Mouse (Mus musculus): ENCODE results near the gene Teddm2. TPM values are rescaled to one million over a fixed set of nuclear protein-coding genes. Genes with fewer than 3 reads are reported as not detected.

The Teddm2 gene
- polyA plus RNA-seq, 1 experiment from 2014 or later: 0.45 TPM

DNA sequence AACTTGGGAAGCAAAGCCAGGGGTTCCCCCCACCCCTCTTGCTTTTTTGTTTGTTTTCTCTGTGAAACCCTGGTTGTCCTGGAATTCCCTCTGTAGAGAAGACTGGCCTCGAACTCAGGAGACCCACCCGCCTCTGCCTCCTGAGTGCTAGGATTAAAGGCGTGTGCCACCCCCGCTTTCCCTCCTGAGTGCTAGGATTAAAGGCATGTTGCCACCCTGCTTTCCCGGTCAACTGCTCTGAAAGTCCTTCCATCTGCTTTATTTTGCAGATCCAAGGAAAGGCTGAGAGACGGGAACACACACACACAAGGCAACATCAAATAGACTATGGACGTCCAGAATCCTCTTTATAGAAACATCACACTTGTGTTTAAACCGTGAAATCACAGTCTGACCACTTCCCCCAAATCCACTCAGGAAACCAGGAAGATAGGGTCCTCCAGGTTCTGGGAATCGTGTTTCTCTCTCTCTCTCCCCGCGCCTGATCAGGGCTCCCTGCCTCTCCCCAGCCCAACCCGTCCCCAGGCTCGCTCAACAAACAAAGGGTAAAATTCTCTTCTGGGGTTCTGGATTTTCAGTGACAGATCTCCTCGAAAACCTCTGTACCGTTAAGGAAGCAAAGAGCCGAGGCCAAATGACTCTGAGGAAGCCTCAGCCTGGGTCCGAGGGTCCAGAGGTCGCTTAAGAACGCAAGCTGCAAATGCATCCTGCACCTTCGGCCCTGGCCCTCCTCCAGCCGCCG lies 868 bp downstream of the Teddm2 start:
- no peaks in the 10 kb centered on the region for H3K27me3 ChIP-seq (ENCODE audit: control insufficient read depth, insufficient read depth, low read length)
- peak overlapping the region; percentile 95 for H3K27ac ChIP-seq (ENCODE audit: low read depth, low read length)
- H3K36me3 ChIP-seq (ENCODE audit: control insufficient read depth, insufficient read depth, low read length): peaks cover 7% of the 10 kb centered on the region; the same call in 1 of the 2 replicates
- H3K4me2 ChIP-seq (ENCODE audit: low read depth, low read length, severe bottlenecking): peak overlapping the region; percentile 66
- WGBS: 20% methylated on average over 22 of the region's 22 CpGs
- peak overlapping the region; percentile 59 for H3K4me3 ChIP-seq (ENCODE audit: low read depth, low read length)
- ATAC-seq (replicated peaks; ENCODE audit: low FRiP score) (peak; percentile 53), DNase-seq (ENCODE audit: low spot score) (peak; percentile 57)
- H3K9me3 ChIP-seq (ENCODE audit: control insufficient read depth, low read length): no peaks in the 10 kb centered on the region
- H3K4me1 ChIP-seq (replicated peaks; ENCODE audit: control insufficient read depth, insufficient read depth, low read length): peaks cover 13% of the 10 kb centered on the region; the same call in 1 of the 2 replicates
- peak overlapping the region; percentile 79 for H3K9ac ChIP-seq (ENCODE audit: low read length)

DNA sequence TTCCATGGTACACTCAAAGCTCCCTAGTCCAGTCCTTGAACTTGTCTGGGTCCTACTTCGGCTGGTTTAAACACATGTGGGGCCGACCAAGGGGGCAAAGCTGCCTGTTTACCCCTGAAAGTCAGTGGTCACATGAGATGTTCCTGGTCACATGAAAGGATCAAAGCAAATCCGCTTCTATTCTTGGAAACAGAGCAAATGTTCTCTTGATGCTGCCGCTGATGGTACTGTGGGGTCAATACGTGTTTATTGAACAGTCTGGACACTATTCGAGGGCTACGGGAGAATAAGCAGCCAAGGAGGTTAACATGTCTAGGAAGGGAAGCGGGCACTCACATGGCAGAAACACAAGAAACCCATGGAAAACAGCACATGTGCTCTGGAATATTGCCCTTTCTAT lies 2.8 kb downstream of the Teddm2 start:
- Histone ChIP-seq H3K36me3 (ENCODE audit: control insufficient read depth, insufficient read depth, low read length) (no peaks in the 10 kb centered on the region), H3K4me3 (ENCODE audit: low read depth, low read length) (no peak overlapping the region), H3K9me3 (ENCODE audit: control insufficient read depth, low read length) (no peaks in the 10 kb centered on the region), H3K27me3 (ENCODE audit: control insufficient read depth, insufficient read depth, low read length) (no peaks in the 10 kb centered on the region), H3K4me1 (replicated peaks; ENCODE audit: control insufficient read depth, insufficient read depth, low read length) (peaks cover 4% of the 10 kb centered on the region; the same call in 1 of the 2 replicates), H3K4me2 (ENCODE audit: low read depth, low read length, severe bottlenecking) (no peak overlapping the region), H3K9ac (ENCODE audit: low read length) (no peak overlapping the region), H3K27ac (ENCODE audit: low read depth, low read length) (no peak overlapping the region)
- WGBS: 84% methylated on average over 8 of the region's 8 CpGs
- ATAC-seq (replicated peaks; ENCODE audit: low FRiP score) (no peak), DNase-seq (ENCODE audit: low spot score) (no peak)

DNA sequence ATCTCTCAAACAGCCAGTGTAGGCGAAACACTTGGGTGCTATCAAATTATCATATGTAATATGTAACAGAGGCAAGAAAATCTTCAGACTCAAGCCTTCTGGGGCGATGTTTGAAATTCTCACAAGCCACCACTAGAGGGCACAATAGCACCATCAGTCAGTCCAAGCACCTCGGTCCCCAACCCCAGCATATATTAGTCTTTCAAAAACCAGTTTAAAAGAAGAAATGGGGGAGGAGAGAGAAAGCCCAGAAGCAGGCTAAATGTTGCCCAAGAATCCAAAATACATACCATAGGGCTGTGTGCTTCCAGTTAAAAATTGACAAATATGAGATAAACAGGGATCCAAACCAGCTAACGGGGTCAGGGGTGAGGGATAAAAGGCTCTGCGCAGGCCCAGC lies 5.0 kb downstream of the Teddm2 start:
- H3K4me3 ChIP-seq (ENCODE audit: low read depth, low read length): no peak overlapping the region
- WGBS: 39% methylated on average over 5 of the region's 5 CpGs
- no peak overlapping the region for H3K9ac ChIP-seq (ENCODE audit: low read length)
- H3K27me3 ChIP-seq (ENCODE audit: control insufficient read depth, insufficient read depth, low read length): no peaks in the 10 kb centered on the region
- H3K9me3 ChIP-seq (ENCODE audit: control insufficient read depth, low read length): no peaks in the 10 kb centered on the region
- H3K4me1 ChIP-seq (replicated peaks; ENCODE audit: control insufficient read depth, insufficient read depth, low read length): no peaks in the 10 kb centered on the region
- ATAC-seq (replicated peaks; ENCODE audit: low FRiP score) (no peak), DNase-seq (ENCODE audit: low spot score) (peak; percentile 79)
- no peak overlapping the region for H3K27ac ChIP-seq (ENCODE audit: low read depth, low read length)
- no peak overlapping the region for H3K4me2 ChIP-seq (ENCODE audit: low read depth, low read length, severe bottlenecking)
- no peaks in the 10 kb centered on the region for H3K36me3 ChIP-seq (ENCODE audit: control insufficient read depth, insufficient read depth, low read length)

DNA sequence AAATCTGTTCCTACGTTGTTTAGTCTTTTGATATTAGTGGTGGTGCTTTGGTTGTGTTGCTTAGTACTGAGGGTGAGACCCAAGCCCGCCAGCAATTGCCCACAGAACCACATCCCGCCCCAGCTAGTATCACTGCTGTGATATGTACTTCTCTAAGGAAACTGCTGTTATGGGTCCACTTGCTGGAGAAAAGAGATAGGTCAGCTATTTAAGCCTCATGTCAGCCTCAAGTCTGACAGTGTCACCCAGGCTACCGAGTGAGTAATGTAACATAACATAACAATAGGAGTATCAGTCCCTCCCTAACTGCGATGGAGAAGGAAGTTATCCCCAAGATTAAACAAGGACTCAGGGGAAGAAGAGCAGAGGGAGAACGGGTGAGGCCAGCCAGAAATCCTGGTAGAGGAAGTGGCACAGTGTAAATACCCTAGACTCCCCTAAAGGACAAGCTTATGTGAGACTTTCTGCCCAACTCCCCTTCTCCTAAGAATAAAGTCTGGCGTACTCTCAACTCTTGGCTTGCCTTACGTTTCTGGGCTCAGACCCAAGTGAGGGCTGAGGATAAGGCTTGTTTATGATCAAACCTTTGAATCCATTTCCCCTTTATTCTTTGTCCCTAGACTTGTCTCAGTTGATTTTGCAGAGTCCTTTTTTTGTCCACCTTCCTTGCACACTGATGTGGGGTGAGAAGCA lies 5.7 kb downstream of the Teddm2 start:
- no peaks in the 10 kb centered on the region for H3K36me3 ChIP-seq (ENCODE audit: control insufficient read depth, insufficient read depth, low read length)
- DNase-seq (ENCODE audit: low spot score) (no peak), ATAC-seq (replicated peaks; ENCODE audit: low FRiP score) (no peak)
- no peak overlapping the region for H3K4me2 ChIP-seq (ENCODE audit: low read depth, low read length, severe bottlenecking)
- H3K27me3 ChIP-seq (ENCODE audit: control insufficient read depth, insufficient read depth, low read length): no peaks in the 10 kb centered on the region
- H3K9ac ChIP-seq (ENCODE audit: low read length): no peak overlapping the region
- H3K27ac ChIP-seq (ENCODE audit: low read depth, low read length): no peak overlapping the region
- 71% methylated on average over 8 of the region's 8 CpGs for WGBS
- H3K9me3 ChIP-seq (ENCODE audit: control insufficient read depth, low read length): no peaks in the 10 kb centered on the region
- no peaks in the 10 kb centered on the region for H3K4me1 ChIP-seq (replicated peaks; ENCODE audit: control insufficient read depth, insufficient read depth, low read length)
- H3K4me3 ChIP-seq (ENCODE audit: low read depth, low read length): no peak overlapping the region

DNA sequence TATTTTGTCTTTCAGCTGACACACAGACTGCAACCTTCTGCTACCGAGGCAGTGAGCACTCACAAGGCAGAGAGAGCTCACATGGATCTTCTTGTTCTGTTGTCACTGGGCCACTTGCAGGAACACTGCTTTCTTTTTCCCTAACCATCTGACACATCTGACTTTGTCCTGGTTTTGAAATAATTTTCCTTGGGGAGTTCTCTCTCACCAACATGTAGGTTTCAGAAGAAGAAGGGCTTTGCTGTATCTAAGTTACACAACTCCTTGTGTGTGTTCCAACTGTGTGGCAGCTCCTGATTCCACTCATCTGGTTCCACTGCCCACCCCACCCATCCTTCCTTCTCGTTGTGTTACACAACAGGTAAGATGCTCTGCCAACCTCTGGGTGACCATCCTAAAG lies 6.3 kb downstream of the Teddm2 start:
- WGBS: 65% methylated on average over 2 of the region's 2 CpGs

DNA sequence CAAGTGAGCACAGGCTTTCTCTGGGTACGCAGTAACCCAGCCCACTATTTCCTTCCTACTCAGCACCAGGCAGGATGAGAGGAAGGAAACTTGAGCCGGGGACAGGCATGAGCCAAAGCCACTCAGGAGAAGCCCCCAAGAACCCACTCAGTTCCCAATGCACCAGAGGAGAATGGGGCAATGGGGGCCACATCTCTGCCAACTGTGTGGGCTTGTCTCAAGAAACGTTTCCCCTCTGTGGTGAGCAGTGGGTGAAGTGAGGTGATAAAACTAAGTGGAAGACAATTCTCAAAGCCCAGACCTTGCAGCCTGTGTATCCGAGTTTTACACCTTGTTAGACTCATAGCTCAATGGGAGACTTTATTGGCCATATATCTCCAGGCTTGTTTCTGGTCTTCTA lies 8.6 kb downstream of the Teddm2 start, which contains the start of gene Teddm1a:
Teddm1a (plus strand) TSS at position 301 of the 400 bp plus-strand sequence.
- Histone ChIP-seq H3K27ac (ENCODE audit: low read depth, low read length) (no peak within 1 kb of the TSS), H3K36me3 (ENCODE audit: control insufficient read depth, insufficient read depth, low read length) (no peaks in the 10 kb centered on the region), H3K4me2 (ENCODE audit: low read depth, low read length, severe bottlenecking) (no peak within 1 kb of the TSS), H3K4me3 (ENCODE audit: low read depth, low read length) (no peak within 1 kb of the TSS), H3K27me3 (ENCODE audit: control insufficient read depth, insufficient read depth, low read length) (no peaks in the 10 kb centered on the region), H3K9ac (ENCODE audit: low read length) (no peak within 1 kb of the TSS), H3K9me3 (ENCODE audit: control insufficient read depth, low read length) (no peaks in the 10 kb centered on the region), H3K4me1 (replicated peaks; ENCODE audit: control insufficient read depth, insufficient read depth, low read length) (no peaks in the 10 kb centered on the region)
- 79% methylated on average over 4 of the region's 4 CpGs for WGBS
- DNase-seq (ENCODE audit: low spot score) (no peak), ATAC-seq (replicated peaks; ENCODE audit: low FRiP score) (no peak)

More for the DNA sequence above, 6.3 kb downstream of the Teddm2 start:
- no peak overlapping the region for H3K9ac ChIP-seq (ENCODE audit: low read length)
- no peak for DNase-seq (ENCODE audit: low spot score)
- H3K4me1 ChIP-seq (replicated peaks; ENCODE audit: control insufficient read depth, insufficient read depth, low read length): no peaks in the 10 kb centered on the region
- no peak overlapping the region for H3K27ac ChIP-seq (ENCODE audit: low read depth, low read length)
- H3K27me3 ChIP-seq (ENCODE audit: control insufficient read depth, insufficient read depth, low read length): no peaks in the 10 kb centered on the region
- H3K36me3 ChIP-seq (ENCODE audit: control insufficient read depth, insufficient read depth, low read length): no peaks in the 10 kb centered on the region
- ATAC-seq (replicated peaks; ENCODE audit: low FRiP score): no peak
- H3K4me3 ChIP-seq (ENCODE audit: low read depth, low read length): no peak overlapping the region
- no peak overlapping the region for H3K4me2 ChIP-seq (ENCODE audit: low read depth, low read length, severe bottlenecking)
- H3K9me3 ChIP-seq (ENCODE audit: control insufficient read depth, low read length): no peaks in the 10 kb centered on the region

DNA sequence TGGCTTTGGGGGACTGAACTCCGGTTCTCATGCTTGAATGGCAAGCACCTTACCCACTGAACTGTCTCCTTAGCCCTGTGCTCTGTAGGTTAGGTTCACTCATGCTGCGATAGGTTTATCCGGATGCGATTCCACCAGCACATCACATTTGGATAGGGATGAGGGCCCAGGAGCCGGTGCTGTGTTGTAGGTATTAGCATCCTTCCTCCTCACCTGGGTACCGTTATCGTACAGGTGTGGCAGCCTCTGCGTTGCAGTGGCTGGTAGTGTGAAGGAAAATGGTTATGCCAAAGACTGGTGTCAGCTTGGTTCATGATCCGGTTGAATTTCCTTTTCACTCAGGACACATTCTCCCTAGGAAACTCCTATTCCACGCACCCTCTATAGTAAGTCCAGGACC lies 9.9 kb downstream of the Teddm2 start:
- no peaks in the 10 kb centered on the region for H3K9me3 ChIP-seq (ENCODE audit: control insufficient read depth, low read length)
- DNase-seq (ENCODE audit: low spot score): no peak
- 94% methylated on average over 10 of the region's 10 CpGs for WGBS
- H3K4me1 ChIP-seq (replicated peaks; ENCODE audit: control insufficient read depth, insufficient read depth, low read length): no peaks in the 10 kb centered on the region
- no peaks in the 10 kb centered on the region for H3K36me3 ChIP-seq (ENCODE audit: control insufficient read depth, insufficient read depth, low read length)
- no peak overlapping the region for H3K4me3 ChIP-seq (ENCODE audit: low read depth, low read length)
- H3K27me3 ChIP-seq (ENCODE audit: control insufficient read depth, insufficient read depth, low read length): no peaks in the 10 kb centered on the region
- H3K27ac ChIP-seq (ENCODE audit: low read depth, low read length): no peak overlapping the region
- H3K4me2 ChIP-seq (ENCODE audit: low read depth, low read length, severe bottlenecking): no peak overlapping the region
- H3K9ac ChIP-seq (ENCODE audit: low read length): no peak overlapping the region
- ATAC-seq (replicated peaks; ENCODE audit: low FRiP score): no peak

DNA sequence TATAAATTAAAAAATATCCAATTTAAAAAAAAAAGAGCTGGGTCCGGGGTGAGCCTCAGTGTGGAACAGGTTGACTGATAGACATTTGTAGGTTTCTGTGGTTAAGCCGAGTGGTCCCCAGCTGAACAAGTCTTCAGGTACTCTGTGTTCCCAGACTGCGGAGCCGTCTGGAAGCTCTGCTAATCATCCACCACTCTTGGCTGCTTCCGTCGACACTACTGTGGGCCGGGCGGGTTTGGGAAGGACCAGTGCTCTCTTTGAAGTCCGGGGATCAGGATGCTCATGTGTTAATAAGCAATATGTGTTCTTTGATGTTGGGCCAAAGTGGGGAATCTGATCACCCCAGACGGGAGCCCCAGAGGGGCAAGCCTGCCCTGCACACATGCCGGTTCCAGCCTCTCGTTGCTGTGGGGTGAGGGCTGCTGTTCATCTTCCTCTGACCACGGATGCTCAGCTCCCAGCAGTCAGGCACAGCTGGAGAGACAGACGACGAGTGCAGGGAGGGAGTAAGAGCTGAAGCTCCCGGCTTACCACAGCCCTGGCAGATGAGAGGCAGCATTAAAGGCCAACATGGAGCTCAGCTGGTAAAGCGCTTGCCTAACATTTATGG lies 13.9 kb downstream of the Teddm2 start:
- H3K4me1 ChIP-seq (replicated peaks; ENCODE audit: control insufficient read depth, insufficient read depth, low read length): no peaks in the 10 kb centered on the region
- H3K9me3 ChIP-seq (ENCODE audit: control insufficient read depth, low read length): no peaks in the 10 kb centered on the region
- WGBS: 52% methylated on average over 17 of the region's 17 CpGs
- no peak overlapping the region for H3K9ac ChIP-seq (ENCODE audit: low read length)
- H3K27me3 ChIP-seq (ENCODE audit: control insufficient read depth, insufficient read depth, low read length): no peaks in the 10 kb centered on the region
- H3K4me2 ChIP-seq (ENCODE audit: low read depth, low read length, severe bottlenecking): no peak overlapping the region
- DNase-seq (ENCODE audit: low spot score) (no peak), ATAC-seq (replicated peaks; ENCODE audit: low FRiP score) (no peak)
- H3K36me3 ChIP-seq (ENCODE audit: control insufficient read depth, insufficient read depth, low read length): no peaks in the 10 kb centered on the region
- H3K4me3 ChIP-seq (ENCODE audit: low read depth, low read length): no peak overlapping the region
- H3K27ac ChIP-seq (ENCODE audit: low read depth, low read length): no peak overlapping the region

All from forebrain, embryonic 11.5 days (tissue).